Mouse (Mus musculus): Measurements from ENCODE around the gene Tmem91. TPM values are rescaled to one million over a fixed set of nuclear protein-coding genes. Genes with fewer than 3 reads are reported as not detected.
"Not testable (repeated sequence)": the region's sequence is repeated elsewhere in the genome, so short reads cannot be mapped to it uniquely, and the experiment has no call there.

Tmem91 gene
- 1.6 and 2.1 TPM in 2 replicates for polyA plus RNA-seq (2015; fragmentation: Nextera tagmentation; extraction: Ambion mirVana)

DNA sequence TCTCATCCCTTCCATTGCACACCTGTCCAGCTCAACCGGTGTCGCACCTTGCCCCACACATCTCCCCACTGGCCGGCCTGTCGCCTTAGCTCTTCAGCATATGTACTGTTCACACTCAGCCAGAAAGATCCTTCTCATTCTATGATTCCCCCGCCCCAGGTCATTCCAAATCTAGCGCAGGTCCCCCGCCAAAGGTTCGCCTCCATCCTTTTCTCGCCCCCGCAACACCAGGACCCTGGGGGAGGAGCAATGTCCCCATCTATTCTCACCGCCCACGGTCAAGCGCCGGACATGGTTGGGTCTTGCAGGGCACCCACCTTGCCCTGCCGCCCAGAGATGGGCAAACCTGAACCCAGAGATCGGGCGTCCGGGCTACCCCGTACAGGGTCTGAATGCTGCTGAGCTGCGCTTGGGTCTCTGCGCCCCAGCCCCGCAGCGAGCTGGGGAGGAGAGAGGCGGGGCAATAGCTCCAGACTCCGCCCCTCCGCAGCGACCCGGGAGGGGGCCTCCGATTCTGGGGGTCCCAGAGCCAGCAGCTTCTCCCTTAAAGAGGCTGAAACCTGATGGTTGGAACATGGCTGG, at the start of gene Tmem91:
Gene Tmem91, minus strand, starts transcription at position 448 of the 582 bp plus-strand sequence.
- H3K27ac ChIP-seq (ENCODE audit: low read length), result no peak within 1 kb of the TSS
- H3K9ac ChIP-seq (ENCODE audit: low read depth, low read length), result peak within 1 kb of the TSS; percentile 53
- H3K9me3 ChIP-seq (ENCODE audit: control insufficient read depth, low read length), result no peaks in the 10 kb centered on the region
- peaks cover 24% of the 10 kb centered on the region for H3K27me3 ChIP-seq (replicated peaks; ENCODE audit: control insufficient read depth, insufficient read depth, low read length)
- WGBS, result 2% methylated on average over 29 of the region's 29 CpGs
- peak within 1 kb of the TSS; percentile 62 for H3K4me2 ChIP-seq (ENCODE audit: low read depth, low read length)
- ATAC-seq, result no peak
- no peaks in the 10 kb centered on the region for H3K36me3 ChIP-seq (ENCODE audit: control insufficient read depth, insufficient read depth, low read length)
- peak within 1 kb of the TSS; percentile 44 for H3K4me3 ChIP-seq (ENCODE audit: low read length)
- H3K4me1 ChIP-seq (ENCODE audit: control insufficient read depth, insufficient read depth, low read length), result peaks cover 7% of the 10 kb centered on the region; the same call in 1 of the 2 replicates

DNA sequence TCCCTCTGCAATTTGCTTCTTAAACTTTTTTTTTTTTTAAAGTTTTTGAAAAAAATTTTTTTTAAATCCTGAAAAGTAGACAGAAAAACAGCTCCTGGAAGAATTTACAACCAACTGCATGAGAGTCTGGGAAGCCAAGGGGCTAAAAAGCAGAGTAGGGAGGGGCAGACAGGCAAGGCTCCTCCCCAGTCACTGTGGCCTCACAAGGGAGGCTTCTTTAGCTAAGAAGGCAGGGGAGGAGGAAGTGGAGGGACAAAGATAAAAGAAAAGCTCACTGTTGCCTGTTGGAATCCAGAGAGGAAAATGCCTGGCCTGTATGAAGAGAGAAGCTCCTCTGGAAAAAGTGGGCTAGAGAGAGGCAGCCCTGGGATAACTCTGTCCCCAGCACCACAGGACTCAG, 46.8 kb upstream of the Tmem91 start:
- Histone ChIP-seq H3K27ac (ENCODE audit: low read length) (peak overlapping the region; percentile 10; the same call in 1 of the 2 replicates), H3K4me1 (ENCODE audit: control insufficient read depth, insufficient read depth, low read length) (peaks cover 18% of the 10 kb centered on the region), H3K36me3 (ENCODE audit: control insufficient read depth, insufficient read depth, low read length) (peaks cover 42% of the 10 kb centered on the region)
- H3K4me3 ChIP-seq (ENCODE audit: low read length); H3K9me3 ChIP-seq (ENCODE audit: control insufficient read depth, low read length); H3K9ac ChIP-seq (ENCODE audit: low read depth, low read length); H3K4me2 ChIP-seq (ENCODE audit: low read depth, low read length); H3K27me3 ChIP-seq (replicated peaks; ENCODE audit: control insufficient read depth, insufficient read depth, low read length); ATAC-seq: not testable (repeated sequence)

DNA sequence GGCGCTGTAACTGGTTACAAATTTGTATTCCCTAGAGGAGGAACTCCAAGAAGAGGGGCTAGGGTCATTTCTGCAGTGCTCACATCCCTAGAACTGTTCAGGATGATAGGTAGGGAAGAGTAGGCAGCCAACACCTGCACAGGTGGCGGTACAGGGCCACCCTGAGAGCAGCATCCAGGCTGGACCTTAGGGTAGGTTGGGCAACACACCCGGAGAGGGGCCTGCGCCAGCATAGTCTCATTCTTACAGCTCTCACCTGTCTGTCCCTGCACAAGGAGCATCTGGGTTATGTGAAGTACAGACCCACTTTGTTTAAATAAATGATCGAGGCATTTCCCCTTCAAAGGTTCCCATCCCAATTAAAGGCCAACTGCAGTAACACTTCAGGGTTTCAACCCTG, 45.8 kb upstream of the Tmem91 start:
- Histone ChIP-seq H3K4me2 (ENCODE audit: low read depth, low read length) (no peak overlapping the region), H3K36me3 (ENCODE audit: control insufficient read depth, insufficient read depth, low read length) (peaks cover 33% of the 10 kb centered on the region), H3K9me3 (ENCODE audit: control insufficient read depth, low read length) (no peaks in the 10 kb centered on the region)

DNA sequence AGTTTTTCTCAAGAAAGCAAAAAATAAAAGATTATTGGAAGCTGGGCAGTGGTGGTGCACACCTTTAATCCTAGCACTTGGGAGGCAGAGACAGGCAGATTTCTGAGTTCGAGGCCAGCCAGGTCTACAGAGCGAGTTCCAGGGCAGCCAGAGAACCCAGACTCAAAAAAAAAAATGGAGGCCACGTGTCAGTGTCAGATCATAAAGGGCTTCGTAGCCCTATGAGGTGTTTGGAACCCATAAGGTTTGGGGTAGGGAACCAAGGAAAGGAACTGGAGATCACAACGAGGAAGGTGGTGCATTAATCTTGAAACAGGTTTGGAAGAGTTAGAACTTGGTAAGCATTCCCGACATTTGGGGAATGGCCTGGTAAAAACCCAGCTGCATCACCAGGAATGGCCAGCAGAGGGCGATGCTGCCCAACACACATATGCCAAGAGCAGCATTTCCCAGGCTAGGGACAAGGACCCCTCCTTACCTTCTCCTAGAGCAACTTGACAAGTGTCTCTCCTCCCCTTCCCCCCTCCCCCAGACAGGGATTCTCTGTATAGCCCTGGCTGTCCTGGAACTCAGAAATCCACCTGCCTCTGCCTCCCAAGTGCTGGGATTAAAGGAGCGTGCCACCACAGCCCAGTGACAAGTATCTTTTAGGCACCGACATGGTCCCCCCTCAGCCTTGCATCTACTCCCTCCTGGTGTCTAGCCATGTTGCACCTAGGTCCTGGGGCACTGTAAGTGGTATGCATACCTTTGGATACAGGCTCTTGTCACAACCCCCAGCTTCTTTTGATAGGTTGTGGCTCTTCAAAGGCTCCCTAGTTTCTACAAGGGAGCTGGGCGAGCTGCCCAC, 45.0 kb upstream of the Tmem91 start:
- peaks cover 18% of the 10 kb centered on the region for H3K4me1 ChIP-seq (ENCODE audit: control insufficient read depth, insufficient read depth, low read length)
- 0 out of 2 replicates have a peak overlapping the region, but pooled peaks have one; percentile 83 for H3K9ac ChIP-seq (ENCODE audit: low read depth, low read length)
- ATAC-seq, result peak; percentile 35
- peaks cover 31% of the 10 kb centered on the region for H3K36me3 ChIP-seq (ENCODE audit: control insufficient read depth, insufficient read depth, low read length)
- H3K4me2 ChIP-seq (ENCODE audit: low read depth, low read length), result no peak overlapping the region
- H3K4me3 ChIP-seq (ENCODE audit: low read length), result no peak overlapping the region
- no peaks in the 10 kb centered on the region for H3K9me3 ChIP-seq (ENCODE audit: control insufficient read depth, low read length)
- H3K27ac ChIP-seq (ENCODE audit: low read length), result no peak overlapping the region
- whole genome bisulfite sequencing, result 59% methylated on average over 10 of the region's 10 CpGs
- H3K27me3 ChIP-seq (replicated peaks; ENCODE audit: control insufficient read depth, insufficient read depth, low read length), result no peaks in the 10 kb centered on the region

More for the DNA sequence above, 45.8 kb upstream of the Tmem91 start:
- no peak for ATAC-seq
- Histone ChIP-seq H3K9ac (ENCODE audit: low read depth, low read length) (no peak overlapping the region), H3K27ac (ENCODE audit: low read length) (no peak overlapping the region), H3K4me3 (ENCODE audit: low read length) (no peak overlapping the region), H3K4me1 (ENCODE audit: control insufficient read depth, insufficient read depth, low read length) (peaks cover 18% of the 10 kb centered on the region), H3K27me3 (replicated peaks; ENCODE audit: control insufficient read depth, insufficient read depth, low read length) (no peaks in the 10 kb centered on the region)
- 88% methylated on average over 5 of the region's 5 CpGs for WGBS

DNA sequence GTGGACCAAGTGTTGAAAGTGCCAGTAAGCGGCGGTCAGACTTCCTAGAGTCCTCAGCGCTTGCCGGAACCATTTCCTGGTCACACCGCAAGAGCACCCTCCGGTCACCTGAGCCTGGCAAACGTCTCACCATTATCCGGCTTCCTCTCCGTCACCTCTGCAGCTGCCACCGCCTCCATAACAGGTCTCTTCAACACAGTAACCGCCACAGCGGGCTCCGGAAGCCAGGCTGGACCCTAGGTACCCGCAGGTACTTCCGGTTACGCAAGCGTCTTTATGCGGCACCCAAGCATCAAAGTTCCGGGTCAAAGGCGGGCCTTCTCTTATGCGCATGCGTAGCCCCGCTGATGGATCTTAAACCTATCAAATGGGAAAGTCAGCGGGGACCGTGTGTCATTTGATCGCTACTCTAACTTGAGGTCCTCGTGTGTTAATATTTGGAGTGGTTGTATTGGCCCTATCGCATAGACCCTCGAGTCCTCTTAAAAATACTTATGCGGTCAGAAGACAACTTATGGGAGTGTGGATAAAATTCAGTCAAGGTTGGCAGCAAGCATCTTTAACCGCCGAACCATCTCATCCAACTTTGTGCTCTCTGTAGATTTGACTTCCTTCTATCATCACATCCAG, 43.9 kb upstream of the Tmem91 start, which contains the start of gene Ccdc97:
Gene Ccdc97, minus strand, starts transcription at position 301 of the 630 bp plus-strand sequence.
- peak; percentile 86 for ATAC-seq
- WGBS, result 4% methylated on average over 32 of the region's 32 CpGs
- H3K36me3 ChIP-seq (ENCODE audit: control insufficient read depth, insufficient read depth, low read length), result peaks cover 34% of the 10 kb centered on the region

DNA sequence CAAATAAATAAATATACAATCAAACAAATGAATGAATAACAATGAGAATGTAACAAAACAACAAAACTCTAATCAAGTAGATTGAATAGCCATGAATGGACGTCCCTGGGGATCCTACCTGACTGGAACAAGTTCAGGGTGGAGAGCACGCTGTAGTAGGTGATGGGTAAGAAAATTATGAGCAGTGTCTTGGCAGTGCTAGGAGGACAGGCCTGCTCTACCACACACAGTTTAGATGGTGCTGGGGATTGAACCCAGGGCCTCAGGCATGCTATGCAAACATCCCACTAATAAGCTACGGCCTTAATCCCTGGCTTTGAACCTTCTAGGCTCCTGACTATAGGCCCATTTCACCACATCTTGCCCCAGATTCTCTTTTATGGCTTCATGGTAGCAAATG, 42.5 kb upstream of the Tmem91 start:
- H3K4me2 ChIP-seq (ENCODE audit: low read depth, low read length), result peak overlapping the region; percentile 78; the same call in 1 of the 2 replicates
- H3K4me3 ChIP-seq (ENCODE audit: low read length), result no peak overlapping the region
- H3K27me3 ChIP-seq (replicated peaks; ENCODE audit: control insufficient read depth, insufficient read depth, low read length), result no peaks in the 10 kb centered on the region
- no peak for ATAC-seq
- peaks cover 35% of the 10 kb centered on the region for H3K36me3 ChIP-seq (ENCODE audit: control insufficient read depth, insufficient read depth, low read length)
- no peak overlapping the region; the same call in 1 of the 2 replicates for H3K9ac ChIP-seq (ENCODE audit: low read depth, low read length)
- H3K9me3 ChIP-seq (ENCODE audit: control insufficient read depth, low read length), result no peaks in the 10 kb centered on the region
- 87% methylated on average over 3 of the region's 3 CpGs for WGBS
- H3K27ac ChIP-seq (ENCODE audit: low read length), result no peak overlapping the region
- H3K4me1 ChIP-seq (ENCODE audit: control insufficient read depth, insufficient read depth, low read length), result peaks cover 18% of the 10 kb centered on the region

More for the DNA sequence above, 43.9 kb upstream of the Tmem91 start, which contains the start of gene Ccdc97:
- Histone ChIP-seq H3K9me3 (ENCODE audit: control insufficient read depth, low read length) (no peaks in the 10 kb centered on the region), H3K27me3 (replicated peaks; ENCODE audit: control insufficient read depth, insufficient read depth, low read length) (no peaks in the 10 kb centered on the region), H3K4me3 (ENCODE audit: low read length) (peak within 1 kb of the TSS; percentile 86), H3K9ac (ENCODE audit: low read depth, low read length) (peak within 1 kb of the TSS; percentile 83), H3K4me2 (ENCODE audit: low read depth, low read length) (peak within 1 kb of the TSS; percentile 78), H3K4me1 (ENCODE audit: control insufficient read depth, insufficient read depth, low read length) (peaks cover 18% of the 10 kb centered on the region), H3K27ac (ENCODE audit: low read length) (peak within 1 kb of the TSS; percentile 90)

DNA sequence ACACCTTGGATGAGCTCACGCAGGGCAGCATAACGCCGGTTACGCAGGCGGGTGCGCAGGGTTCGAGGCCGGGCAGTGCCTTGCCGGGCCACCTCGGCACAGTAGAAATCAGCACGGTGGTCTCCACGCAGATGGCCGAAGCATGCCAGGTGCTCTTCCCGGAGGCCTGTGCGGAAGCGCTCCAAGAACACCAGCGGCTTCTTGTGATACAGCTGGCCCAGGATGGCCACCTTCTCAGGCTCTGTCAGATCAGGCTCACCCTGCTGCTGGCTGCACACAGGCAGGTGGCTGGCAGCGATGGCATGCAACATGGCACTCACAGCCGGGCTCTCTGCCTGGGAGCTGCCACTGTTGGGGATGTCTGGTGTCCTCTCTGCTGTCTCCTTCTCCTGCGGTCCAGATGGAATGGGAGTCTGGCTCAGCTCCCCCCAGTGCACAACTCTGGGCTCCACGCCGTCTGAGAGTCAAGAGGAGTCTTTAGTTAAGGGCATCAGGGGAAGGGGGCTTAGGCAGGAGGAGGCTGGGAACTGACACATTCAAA, 40.8 kb upstream of the Tmem91 start:
- Histone ChIP-seq H3K4me3 (ENCODE audit: low read length) (no peak overlapping the region), H3K9me3 (ENCODE audit: control insufficient read depth, low read length) (no peaks in the 10 kb centered on the region), H3K36me3 (ENCODE audit: control insufficient read depth, insufficient read depth, low read length) (peaks cover 26% of the 10 kb centered on the region), H3K4me2 (ENCODE audit: low read depth, low read length) (no peak overlapping the region), H3K4me1 (ENCODE audit: control insufficient read depth, insufficient read depth, low read length) (peaks cover 26% of the 10 kb centered on the region), H3K27ac (ENCODE audit: low read length) (no peak overlapping the region), H3K9ac (ENCODE audit: low read depth, low read length) (no peak overlapping the region), H3K27me3 (replicated peaks; ENCODE audit: control insufficient read depth, insufficient read depth, low read length) (no peaks in the 10 kb centered on the region)
- WGBS, result 95% methylated on average over 22 of the region's 22 CpGs
- no peak for ATAC-seq

DNA sequence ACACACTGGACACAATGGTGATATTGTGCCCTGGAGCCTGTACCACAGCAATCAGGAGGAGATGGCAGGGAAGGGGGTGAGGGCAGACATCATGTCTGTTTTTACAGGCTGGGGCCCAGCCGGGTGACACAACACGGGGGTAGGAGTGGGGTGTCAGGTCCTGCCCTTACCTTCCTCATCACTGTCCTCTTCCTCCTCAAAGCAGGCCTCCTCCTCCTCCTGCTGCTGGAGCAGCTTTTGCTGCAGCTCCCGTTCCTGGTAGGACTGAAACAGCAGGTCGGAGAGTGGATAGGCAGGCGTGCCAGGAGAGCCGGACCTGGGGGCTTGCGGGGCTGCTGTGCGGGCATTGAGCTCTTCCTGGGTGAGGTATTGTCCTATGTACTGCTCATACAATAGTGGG, 39.6 kb upstream of the Tmem91 start:
- no peak overlapping the region for H3K9ac ChIP-seq (ENCODE audit: low read depth, low read length)
- no peak for ATAC-seq
- 93% methylated on average over 8 of the region's 8 CpGs for WGBS

DNA sequence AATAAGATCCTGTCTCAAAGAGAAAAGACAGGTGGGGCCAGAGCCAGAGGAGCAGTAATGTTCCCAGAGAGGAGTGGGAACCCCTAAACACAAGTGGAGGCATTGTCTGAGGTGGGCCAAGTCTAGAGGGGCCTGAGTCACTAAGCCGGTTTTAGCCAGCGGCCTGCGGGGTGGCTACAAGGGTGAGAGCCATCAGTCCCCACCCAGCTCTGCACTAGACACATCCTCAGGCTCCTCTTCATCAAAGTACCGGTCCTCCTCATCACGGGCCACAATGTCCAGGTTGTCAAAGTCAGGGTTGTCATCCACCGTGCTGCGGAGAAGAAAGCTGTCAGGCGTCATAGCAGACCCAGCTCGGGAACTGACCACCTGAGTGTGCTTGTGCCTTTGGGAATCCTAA, 37.8 kb upstream of the Tmem91 start:
- peaks cover 29% of the 10 kb centered on the region for H3K4me1 ChIP-seq (ENCODE audit: control insufficient read depth, insufficient read depth, low read length)
- no peaks in the 10 kb centered on the region for H3K27me3 ChIP-seq (replicated peaks; ENCODE audit: control insufficient read depth, insufficient read depth, low read length)
- no peak overlapping the region for H3K27ac ChIP-seq (ENCODE audit: low read length)
- no peak overlapping the region for H3K4me2 ChIP-seq (ENCODE audit: low read depth, low read length)
- peaks cover 22% of the 10 kb centered on the region for H3K36me3 ChIP-seq (ENCODE audit: control insufficient read depth, insufficient read depth, low read length)
- H3K9ac ChIP-seq (ENCODE audit: low read depth, low read length), result no peak overlapping the region
- no peak overlapping the region for H3K4me3 ChIP-seq (ENCODE audit: low read length)
- WGBS, result 86% methylated on average over 9 of the region's 9 CpGs
- H3K9me3 ChIP-seq (ENCODE audit: control insufficient read depth, low read length), result no peaks in the 10 kb centered on the region
- no peak for ATAC-seq

More for the DNA sequence above, 39.6 kb upstream of the Tmem91 start:
- no peak overlapping the region for H3K4me2 ChIP-seq (ENCODE audit: low read depth, low read length)
- H3K27me3 ChIP-seq (replicated peaks; ENCODE audit: control insufficient read depth, insufficient read depth, low read length), result no peaks in the 10 kb centered on the region
- H3K27ac ChIP-seq (ENCODE audit: low read length), result no peak overlapping the region
- H3K9me3 ChIP-seq (ENCODE audit: control insufficient read depth, low read length), result no peaks in the 10 kb centered on the region
- peaks cover 33% of the 10 kb centered on the region for H3K4me1 ChIP-seq (ENCODE audit: control insufficient read depth, insufficient read depth, low read length)
- peaks cover 22% of the 10 kb centered on the region for H3K36me3 ChIP-seq (ENCODE audit: control insufficient read depth, insufficient read depth, low read length)
- no peak overlapping the region for H3K4me3 ChIP-seq (ENCODE audit: low read length)

Measured in intestine, embryonic 16.5 days (tissue).